Mouse (Mus musculus): ENCODE results near the gene Btg1.
A peak's percentile ranks its signal among the peaks of the same experiment; 100 is the strongest.

Gene Btg1

DNA sequence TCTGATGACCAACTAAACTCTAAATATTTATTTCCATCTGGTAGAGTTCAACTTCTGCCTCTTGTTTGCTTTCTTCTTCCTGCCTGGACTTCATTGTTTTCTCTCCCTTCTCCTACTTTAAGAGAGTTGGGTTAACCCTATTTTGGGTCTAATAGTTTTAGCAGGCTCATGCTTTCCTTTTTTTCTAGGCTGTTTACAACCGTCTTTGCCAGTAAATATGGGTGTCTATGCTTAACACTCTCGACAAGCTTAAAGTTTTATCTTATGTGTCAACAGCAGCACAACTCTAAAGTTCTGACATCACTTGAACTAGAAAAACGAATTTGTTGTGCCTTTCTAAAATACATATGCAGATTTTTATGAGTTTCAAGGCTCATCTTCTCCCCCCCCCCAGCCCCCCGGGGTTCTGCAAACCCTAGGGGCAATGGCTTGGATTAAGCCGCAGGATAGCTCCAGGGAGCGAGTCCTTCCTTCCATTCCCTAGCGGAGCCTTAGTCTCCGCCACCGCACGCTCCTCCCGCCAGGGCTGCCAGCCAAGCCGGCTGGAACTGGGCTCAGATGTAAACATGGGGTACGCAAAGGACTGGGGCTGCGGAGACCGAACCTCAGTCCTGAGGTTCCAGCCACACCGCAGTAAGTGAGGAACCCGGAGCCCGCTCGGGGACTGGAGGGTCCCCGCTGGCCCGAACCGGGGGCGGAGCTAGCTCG is 651 bp upstream of the Btg1 start:
- DNase-seq: no peak

DNA sequence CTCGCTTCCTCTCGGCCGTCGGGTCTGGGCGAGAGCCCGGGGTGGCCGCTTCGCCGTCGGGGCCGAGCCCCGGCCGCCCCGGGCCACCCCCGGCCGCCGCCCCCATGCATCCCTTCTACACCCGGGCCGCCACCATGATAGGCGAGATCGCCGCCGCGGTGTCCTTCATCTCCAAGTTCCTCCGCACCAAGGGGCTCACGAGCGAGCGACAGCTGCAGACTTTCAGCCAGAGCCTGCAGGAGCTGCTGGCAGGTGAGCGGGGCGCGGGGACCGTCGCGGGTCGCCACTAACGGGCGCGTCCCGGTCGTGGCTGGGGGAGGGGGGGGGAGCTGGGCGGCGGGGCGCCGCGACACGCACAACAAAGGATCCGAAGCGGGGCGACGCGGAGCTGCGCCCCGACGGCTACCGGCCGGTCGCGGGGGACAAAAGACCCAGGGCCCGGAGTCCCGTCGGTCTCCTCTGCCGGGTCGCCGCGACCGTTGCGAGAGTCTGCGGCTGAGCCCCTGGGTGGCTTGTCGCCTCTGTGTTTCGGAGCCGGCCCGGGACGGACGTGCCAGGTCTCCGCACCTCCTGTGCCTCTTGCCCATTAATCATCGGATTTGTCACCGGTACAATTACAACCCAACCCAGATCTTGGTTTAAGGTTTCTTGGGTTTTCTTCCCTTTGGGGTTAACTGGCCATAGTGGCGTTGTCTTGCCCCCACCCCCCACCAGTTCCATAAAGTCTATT is 580 bp downstream of the Btg1 start:
- DNase-seq: peak; percentile 58 to 67

- peak; percentile 73 to 87 for DNase-seq
Measured at GRCm38 (mm10) chr10:96617951-96618575, 1.3 kb downstream of the Btg1 start.

DNA sequence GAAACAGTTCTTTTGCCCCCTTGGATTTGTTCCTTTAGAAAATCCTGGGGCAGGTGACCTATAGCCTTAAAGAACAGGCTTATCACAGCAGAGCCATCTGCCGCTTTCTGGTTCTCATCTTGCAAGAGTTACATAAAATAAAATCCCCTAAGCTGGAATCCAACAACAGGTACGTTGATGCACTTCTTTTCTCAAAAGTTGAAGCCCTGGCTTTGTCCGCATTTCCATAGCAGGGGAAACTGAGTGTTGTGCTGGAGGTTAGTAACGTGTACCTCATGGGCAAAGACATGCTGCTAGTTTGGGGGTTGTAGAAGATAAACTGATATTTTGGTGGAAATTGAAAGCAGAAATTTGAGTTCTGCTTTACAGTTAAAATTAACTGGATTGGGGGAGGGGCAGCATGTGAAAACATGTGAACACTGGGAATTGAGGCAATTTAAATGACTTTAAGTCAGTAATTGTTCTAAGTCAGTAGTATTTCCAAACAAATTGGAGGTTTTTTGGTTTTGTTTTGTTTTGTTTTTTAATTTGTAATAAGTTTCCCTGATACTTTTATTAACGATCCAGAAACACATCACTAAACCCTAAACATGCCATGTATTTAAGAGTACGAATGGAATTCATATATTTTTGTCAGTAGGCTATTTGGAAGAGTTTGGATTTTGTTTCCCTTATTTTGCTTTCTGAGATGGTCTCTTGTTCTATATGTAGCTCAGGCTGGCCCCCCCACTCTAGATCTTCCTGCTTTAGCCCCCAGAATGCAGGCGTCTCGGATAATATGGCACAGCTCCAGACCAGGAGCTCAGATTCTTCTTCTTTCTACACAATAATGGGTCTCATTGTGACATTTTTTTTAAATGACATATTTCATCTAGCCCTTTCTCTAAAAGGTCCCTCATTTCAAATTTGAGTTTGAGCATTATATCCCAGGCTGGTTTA is 3.4 kb downstream of the Btg1 start:
- no peak for DNase-seq

- peak; percentile 63 to 78 for DNase-seq
Measured at GRCm38 (mm10) chr10:96620890-96621271, 4.1 kb downstream of the Btg1 start.

DNA sequence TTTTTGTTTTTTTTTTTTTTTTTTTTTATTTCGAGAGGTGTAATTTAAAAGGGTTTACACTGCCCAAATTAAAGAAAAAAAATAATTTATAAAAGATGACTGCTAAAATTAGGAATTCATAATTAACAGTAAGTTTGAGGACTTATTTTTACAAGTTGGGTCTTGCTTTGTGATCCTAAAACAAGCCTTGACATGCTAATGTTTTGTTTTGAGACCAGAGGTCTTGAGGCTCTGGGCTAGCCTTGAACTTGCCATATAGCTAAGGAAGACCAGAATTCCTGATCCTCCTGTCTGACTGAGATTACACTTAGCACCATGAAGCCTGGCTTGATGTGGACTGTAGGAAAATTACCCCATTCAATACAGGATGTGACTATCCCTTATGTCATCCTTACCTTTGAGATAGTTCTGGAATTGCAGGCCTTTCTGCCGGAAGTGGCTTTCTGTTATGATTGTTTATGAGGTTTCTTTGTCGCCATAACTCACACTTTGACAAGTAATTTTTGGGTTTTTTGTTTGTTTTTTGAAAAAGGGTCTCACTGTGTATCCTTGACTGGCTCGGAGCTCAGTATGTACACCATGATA is 4.6 kb downstream of the Btg1 start:
- DNase-seq: no peak

DNA sequence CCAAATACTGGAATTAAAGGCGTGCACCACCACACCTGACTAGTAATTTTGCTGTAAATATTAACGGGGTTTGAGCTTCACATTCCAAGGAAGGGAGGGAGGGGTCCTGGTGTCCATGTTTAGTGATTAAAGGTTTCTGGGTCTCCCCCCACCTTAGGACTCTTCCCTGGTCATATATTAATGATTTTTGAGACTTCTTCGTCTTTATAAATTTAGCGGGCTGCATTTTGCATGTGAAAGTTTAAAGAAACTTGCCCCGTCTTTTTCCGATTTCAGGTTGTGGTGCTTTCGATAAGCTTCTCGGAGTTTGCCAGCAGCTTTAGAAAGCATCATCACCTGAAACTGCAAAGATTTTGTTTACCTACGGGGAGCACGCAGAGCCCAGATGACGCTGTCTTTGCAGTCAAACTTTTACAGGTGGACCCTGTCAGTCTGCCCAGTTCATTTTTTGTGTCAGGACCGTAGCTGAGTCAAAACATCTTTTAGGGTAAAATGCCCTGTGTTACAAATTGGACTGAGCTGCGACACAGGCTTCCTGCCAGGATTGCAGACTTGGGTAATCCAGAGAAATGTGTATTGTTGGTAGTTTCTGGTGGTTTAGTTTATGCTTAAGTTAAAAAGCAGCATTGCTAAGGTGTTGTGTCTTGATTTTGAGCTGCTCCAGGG is 5.3 kb downstream of the Btg1 start:
- DNase-seq: no peak

DNA sequence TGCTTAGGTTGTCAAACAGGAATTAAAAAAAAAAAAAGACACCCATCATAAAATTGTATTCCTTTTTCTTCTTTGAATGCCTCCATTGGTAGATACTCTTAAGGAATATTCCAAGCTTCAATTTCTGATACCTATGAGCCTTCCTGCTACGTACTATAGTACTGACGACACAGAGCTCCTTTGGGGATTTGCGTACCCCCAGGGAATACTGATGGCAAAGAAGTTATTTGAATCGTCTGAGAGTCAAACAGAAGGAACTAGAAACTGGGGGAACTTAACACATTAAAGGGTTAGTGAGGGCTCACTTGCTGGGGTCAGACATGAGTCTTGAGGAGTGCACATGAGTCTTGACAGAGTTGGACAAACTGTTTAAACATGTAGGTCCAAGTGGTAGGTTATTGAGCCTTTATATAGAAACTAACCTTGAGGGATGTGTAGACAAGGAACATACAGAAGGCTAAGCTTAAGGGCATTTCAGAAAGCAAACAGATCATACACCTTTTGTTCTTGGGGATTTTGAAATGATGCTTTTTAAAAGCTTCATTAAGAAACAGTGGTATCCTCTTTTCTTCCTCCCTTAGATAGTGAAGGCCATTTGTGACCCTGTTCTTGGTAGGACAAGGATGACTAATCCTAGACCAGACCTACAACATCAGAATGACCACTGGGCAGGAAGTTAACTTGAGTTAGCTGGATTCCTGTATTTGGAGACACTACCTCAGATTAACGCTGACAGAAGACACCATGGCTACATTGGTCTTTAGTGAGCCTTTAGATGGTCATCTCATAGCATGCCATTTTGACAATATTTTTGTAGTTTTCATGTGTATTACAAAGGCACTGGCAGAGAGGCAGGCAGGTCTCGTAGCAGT is 6.2 kb downstream of the Btg1 start:
- DNase-seq: no peak

DNA sequence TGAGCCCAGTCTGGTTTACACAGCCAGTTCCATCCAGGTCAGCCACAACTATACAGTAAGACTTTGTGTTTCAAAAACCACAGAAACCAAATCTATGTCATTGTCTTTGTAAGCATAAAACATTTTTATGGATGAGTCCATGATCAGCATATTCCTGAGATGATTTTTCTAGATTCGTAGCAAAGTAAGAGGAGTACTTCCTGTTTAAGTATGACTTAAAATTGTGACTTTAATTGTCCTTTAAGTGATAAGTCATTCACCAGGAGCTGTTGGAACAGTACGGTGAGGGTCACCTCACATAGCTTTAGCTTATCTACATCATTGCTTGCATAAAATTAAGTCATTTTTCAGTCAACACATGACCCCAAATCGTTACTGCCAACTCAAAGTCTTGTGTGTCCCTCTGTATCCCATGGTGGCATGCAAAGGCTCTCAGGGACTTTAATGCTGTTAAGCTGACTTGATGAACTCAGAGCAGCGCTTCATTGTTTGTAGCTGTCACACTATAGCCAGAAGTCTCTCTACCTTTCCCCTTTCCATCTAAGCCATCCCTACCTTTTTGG is 6.9 kb downstream of the Btg1 start:
- no peak for DNase-seq

DNA sequence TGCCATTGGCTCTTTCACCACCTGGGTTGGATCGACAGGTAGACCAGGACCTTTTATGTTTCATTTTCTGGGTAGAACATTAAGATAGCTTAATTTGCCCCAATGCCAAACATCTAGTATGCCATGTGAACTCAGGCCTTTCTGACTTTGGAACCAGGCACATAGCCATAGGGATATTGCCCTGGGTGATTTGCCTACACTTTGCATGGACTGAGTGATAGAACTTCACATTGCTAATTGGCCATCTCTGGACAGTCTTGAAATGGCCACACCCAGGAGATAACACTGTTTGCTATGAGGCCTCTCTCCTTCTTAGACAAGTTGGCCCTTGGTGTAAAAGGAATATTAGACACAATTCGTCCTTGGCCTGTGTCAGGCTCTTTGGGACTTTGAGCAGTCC is 7.6 kb downstream of the Btg1 start:
- no peak for DNase-seq

GRCm38 (mm10) chr10:96625061-96625460 is 8.3 kb downstream of the Btg1 start:
- no peak for DNase-seq

- no peak for DNase-seq
Measured at GRCm38 (mm10) chr10:96625682-96626081, 8.9 kb downstream of the Btg1 start.

- no peak for DNase-seq
Measured at GRCm38 (mm10) chr10:96626120-96626750, 9.4 kb downstream of the Btg1 start.

DNA sequence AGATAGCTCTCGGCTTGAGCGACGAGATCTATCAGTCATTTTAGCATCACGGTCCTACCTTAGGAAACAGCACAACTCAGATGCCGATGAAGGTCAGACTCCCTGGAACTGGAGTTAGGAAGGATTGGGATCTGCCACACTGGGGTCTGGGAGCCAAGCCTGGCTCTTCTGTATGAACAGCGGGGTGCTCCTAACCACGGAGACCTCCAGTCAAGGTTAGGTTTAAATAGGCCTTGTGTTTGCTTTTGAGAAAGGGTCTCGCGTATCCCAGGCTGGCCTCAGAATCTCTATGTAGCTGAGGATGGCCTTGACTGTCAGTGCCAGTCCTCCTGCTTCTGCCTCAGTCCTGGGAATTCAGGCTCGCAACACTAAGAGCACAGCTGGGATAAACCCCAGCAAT is 10.5 kb downstream of the Btg1 start:
- no peak for DNase-seq

DNA sequence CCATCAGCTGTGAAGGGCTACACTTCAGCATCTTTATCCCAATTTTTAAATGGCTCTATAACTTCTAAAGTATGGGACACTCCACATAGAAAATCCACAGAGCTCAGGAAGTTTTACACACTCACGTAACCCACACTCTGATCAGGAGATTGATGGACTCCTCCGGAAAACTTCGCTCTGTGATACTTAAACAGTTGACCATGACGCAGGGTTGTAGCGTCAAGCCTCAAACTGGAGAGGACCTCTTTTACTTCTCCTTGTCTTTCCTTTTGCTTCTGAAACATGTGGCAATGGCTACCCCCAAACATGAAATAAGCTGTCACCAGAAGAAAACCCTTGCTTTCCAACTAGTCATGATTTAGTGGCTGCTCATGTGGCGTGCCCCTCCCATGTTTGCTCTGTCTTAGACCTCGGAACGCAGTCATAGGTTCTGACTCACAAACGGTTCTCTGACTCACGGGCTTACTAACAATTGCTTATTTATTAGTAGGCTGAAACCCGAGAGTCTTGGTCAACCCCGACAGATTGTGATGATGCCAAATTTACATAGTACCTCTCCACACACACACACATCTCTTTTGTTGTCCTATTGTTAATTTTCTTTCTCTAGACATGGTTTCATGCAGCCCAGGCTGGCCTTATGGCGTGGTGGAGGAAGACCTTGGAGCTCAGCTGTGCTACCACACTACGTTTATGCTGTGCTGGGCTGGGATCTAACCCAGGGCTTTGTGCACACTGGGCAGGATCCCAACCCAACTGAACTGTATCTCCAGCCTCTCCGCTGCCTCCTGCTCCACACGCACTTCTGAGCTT is 11.5 kb downstream of the Btg1 start:
- no peak for DNase-seq

GRCm38 (mm10) chr10:96628913-96629199 is 12.1 kb downstream of the Btg1 start:
- DNase-seq: no peak

GRCm38 (mm10) chr10:96630110-96630509 is 13.3 kb downstream of the Btg1 start:
- no peak for DNase-seq

GRCm38 (mm10) chr10:96631066-96631711 is 14.4 kb downstream of the Btg1 start:
- no peak for DNase-seq
